Comparison of ENCODE assay signal across 35 mouse cellular contexts in the genomic region with DNA sequence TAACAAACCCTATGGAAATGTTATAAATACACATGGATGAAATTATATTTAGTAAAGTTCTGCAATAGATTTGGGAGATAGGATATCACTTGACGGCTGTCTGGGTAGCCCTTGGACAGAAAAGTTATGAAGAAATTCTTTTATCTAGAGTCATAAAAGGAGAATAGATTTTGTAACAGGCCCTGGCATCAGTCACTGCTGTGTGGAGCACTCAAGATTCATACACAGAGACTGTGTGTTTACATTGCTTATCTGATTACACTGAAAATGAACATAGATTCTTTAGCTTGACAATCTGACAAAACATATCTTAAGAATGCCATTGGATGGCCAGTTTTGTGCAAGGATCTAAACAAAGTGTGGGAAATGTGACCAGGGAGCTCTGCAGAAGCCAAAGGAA.
"Had no signal": no experiment of that assay in that cellular context is flagged by ENCODE, and none has a peak within 500 bp of the region (broad histone marks: within the 10 kb centered on the region; RNA-seq: fewer than 3 reads in every experiment).

No protein-coding gene starts in this region.

- H3K9me3 ChIP-seq: heart, embryonic 10.5 days; heart, embryonic 12.5 days; heart, embryonic 13.5 days; heart, embryonic 15.5 days; hindbrain, embryonic 10.5 days; hindbrain, embryonic 12.5 days; hindbrain, embryonic 13.5 days; hindbrain, embryonic 15.5 days; intestine, embryonic 15.5 days; kidney, embryonic 15.5 days had no signal

- H3K27ac ChIP-seq: heart, embryonic 10.5 days; heart, embryonic 13.5 days; heart, embryonic 15.5 days; hindbrain, embryonic 10.5 days; hindbrain, embryonic 12.5 days; hindbrain, embryonic 13.5 days; hindbrain, embryonic 14.5 days; hindbrain, embryonic 15.5 days; hindbrain, postnatal 0 days; intestine, embryonic 15.5 days; kidney, embryonic 15.5 days; kidney, postnatal 0 days; layer of hippocampus, adult 2 months had no signal

- H3K36me3 ChIP-seq: heart, embryonic 10.5 days; heart, embryonic 12.5 days; heart, embryonic 13.5 days; heart, embryonic 15.5 days; hindbrain, embryonic 10.5 days; hindbrain, embryonic 12.5 days; hindbrain, embryonic 13.5 days; hindbrain, embryonic 15.5 days; intestine, embryonic 15.5 days; kidney, embryonic 15.5 days had no signal

- H3K4me2 ChIP-seq: heart, embryonic 11.5 days; heart, embryonic 12.5 days; heart, embryonic 13.5 days; heart, embryonic 15.5 days; hindbrain, embryonic 12.5 days; hindbrain, embryonic 13.5 days; hindbrain, embryonic 14.5 days; hindbrain, embryonic 15.5 days; intestine, embryonic 15.5 days; kidney, embryonic 15.5 days had no signal

- DNase-seq: heart, postnatal 10 days; heart, postnatal 14 days; heart, postnatal 36 days; heart, postnatal 4 days; kidney, adult 11 months; kidney, adult 18-20 months; kidney, adult 2 months; kidney, adult 8-10 months; kidney, adult 9 months; kidney, postnatal 10 days; kidney, postnatal 14 days; kidney, postnatal 25 days; kidney, postnatal 36 days; kidney, postnatal 4 days; layer of hippocampus, adult 9-11 months; layer of hippocampus, postnatal 36 days had no signal

- H3K27me3 ChIP-seq: heart, embryonic 12.5 days; heart, embryonic 13.5 days; heart, embryonic 15.5 days; hindbrain, embryonic 12.5 days; hindbrain, embryonic 13.5 days; hindbrain, embryonic 15.5 days; intestine, embryonic 15.5 days; kidney, embryonic 15.5 days had no signal

- H3K4me3 ChIP-seq: heart, embryonic 10.5 days; heart, embryonic 12.5 days; heart, embryonic 13.5 days; heart, embryonic 15.5 days; hindbrain, embryonic 10.5 days; hindbrain, embryonic 12.5 days; hindbrain, embryonic 13.5 days; hindbrain, embryonic 15.5 days; intestine, embryonic 15.5 days; kidney, embryonic 15.5 days; layer of hippocampus, adult 2 months had no signal

- H3K9ac ChIP-seq: heart, embryonic 12.5 days; heart, embryonic 13.5 days; heart, embryonic 15.5 days; hindbrain, embryonic 12.5 days; hindbrain, embryonic 13.5 days; hindbrain, embryonic 14.5 days; hindbrain, embryonic 15.5 days; intestine, embryonic 15.5 days; kidney, embryonic 15.5 days had no signal

- ATAC-seq: hindbrain, embryonic 16.5 days; hindbrain, postnatal 0 days; inflammation-experienced regulatory T-cells, adult 6 months; intestine, embryonic 15.5 days; intestine, embryonic 16.5 days; intestine, postnatal 0 days had no signal

- H3K4me1 ChIP-seq: heart, embryonic 10.5 days; heart, embryonic 12.5 days; heart, embryonic 13.5 days; heart, embryonic 15.5 days; hindbrain, embryonic 10.5 days; hindbrain, embryonic 12.5 days; hindbrain, embryonic 13.5 days; hindbrain, embryonic 15.5 days; intestine, embryonic 15.5 days; kidney, embryonic 15.5 days had no signal
